Mouse (Mus musculus) hindbrain, embryonic 15.5 days (tissue): ENCODE data around the gene Tbc1d2. TPM values are rescaled to one million over a fixed set of nuclear protein-coding genes. Genes with fewer than 3 reads are reported as not detected.

Source experiments
- ATAC-seq: fragments of 200-750 bp; cut with Nextera tagmentation; 2 replicates; pipeline ENCODE4 v1.8.0; 2017; ENCODE audit warnings: low read depth, moderate number of reproducible peaks, moderate TSS enrichment; ENCODE audit not compliant: low FRiP score
- H3K27ac ChIP-seq: fragments of 300-500 bp; sonication (generic); replicated peaks from 2 replicates; pipeline ENCODE4 v1.5.1; 2015; ENCODE audit warnings: mild to moderate bottlenecking, inconsistent platforms
- H3K27me3 ChIP-seq: fragments of 300-500 bp; sonication (generic); 2 replicates; pipeline ENCODE4 v1.6.1; 2015; ENCODE audit warnings: control low read depth, inconsistent platforms
- H3K36me3 ChIP-seq: fragments of 300-500 bp; sonication (generic); 2 replicates; pipeline ENCODE4 v1.6.1; 2015; ENCODE audit warnings: control low read depth, inconsistent platforms
- H3K4me1 ChIP-seq: fragments of 300-500 bp; sonication (generic); replicated peaks from 2 replicates; pipeline ENCODE4 v1.6.1; 2015; ENCODE audit warnings: control low read depth, inconsistent platforms
- H3K4me2 ChIP-seq: fragments of 300-500 bp; sonication (generic); 2 replicates; pipeline ENCODE4 v1.6.1; 2015; ENCODE audit warnings: moderate library complexity, mild to moderate bottlenecking, inconsistent platforms
- H3K4me3 ChIP-seq: fragments of 300-500 bp; sonication (generic); 2 replicates; pipeline ENCODE4 v1.5.1; 2015; ENCODE audit warnings: mild to moderate bottlenecking, inconsistent platforms
- H3K9ac ChIP-seq: fragments of 300-500 bp; sonication (generic); 2 replicates; pipeline ENCODE4 v1.6.1; 2015; ENCODE audit warnings: inconsistent platforms
- H3K9me3 ChIP-seq: fragments of 300-500 bp; sonication (generic); 2 replicates; pipeline ENCODE4 v1.6.1; 2016; ENCODE audit warnings: control low read depth, inconsistent platforms
- WGBS: fragments of 180-500 bp; shearing (Covaris S2); methylation state at CpG from one replicate; pipeline ENCODE4 v1.1.7; 2015; 5-methylcytosine and 5-hydroxymethylcytosine counted together
- polyA plus RNA-seq: library from polyadenylated mRNA; unstranded; fragments of >200 nt; fragmentation: Nextera tagmentation; extraction: Ambion mirVana; gene quantifications from 2 replicates; pipeline ENCODE4 v1.2.1, GENCODE M21; 2015

Gene Tbc1d2
- polyA plus RNA-seq, 1 experiment from 2014 or later: 0.91 TPM

- H3K9ac ChIP-seq: no peak overlapping the region
- H3K27ac ChIP-seq: no peak overlapping the region
- H3K4me3 ChIP-seq: no peak overlapping the region
- no peak for ATAC-seq
- 86% methylated on average over 4 of the region's 4 CpGs for WGBS
- H3K4me2 ChIP-seq: no peak overlapping the region
- no peaks in the 10 kb centered on the region for H3K27me3 ChIP-seq
- peaks cover 14% of the 10 kb centered on the region; the same call in 1 of the 2 replicates for H3K36me3 ChIP-seq
- peaks cover 5% of the 10 kb centered on the region; the same call in 1 of the 2 replicates for H3K4me1 ChIP-seq
- H3K9me3 ChIP-seq: no peaks in the 10 kb centered on the region
Measured at GRCm38 (mm10) chr4:46572616-46573015, 77.4 kb downstream of the Tbc1d2 start.

- no peaks in the 10 kb centered on the region for H3K9me3 ChIP-seq
- H3K4me2 ChIP-seq: no peak overlapping the region
- 93% methylated on average over 9 of the region's 9 CpGs for WGBS
- peaks cover 5% of the 10 kb centered on the region; the same call in 1 of the 2 replicates for H3K4me1 ChIP-seq
- H3K9ac ChIP-seq: no peak overlapping the region
- ATAC-seq: no peak
- H3K36me3 ChIP-seq: peaks cover 14% of the 10 kb centered on the region; the same call in 1 of the 2 replicates
- H3K27me3 ChIP-seq: no peaks in the 10 kb centered on the region
- no peak overlapping the region for H3K4me3 ChIP-seq
- no peak overlapping the region for H3K27ac ChIP-seq
Measured at GRCm38 (mm10) chr4:46571744-46572143, 78.3 kb downstream of the Tbc1d2 start.

GRCm38 (mm10) chr4:46569671-46570070 lies 80.3 kb downstream of the Tbc1d2 start:
- no peak overlapping the region for H3K9ac ChIP-seq
- H3K4me1 ChIP-seq: peaks cover 5% of the 10 kb centered on the region; the same call in 1 of the 2 replicates
- no peak overlapping the region for H3K4me2 ChIP-seq
- peaks cover 11% of the 10 kb centered on the region; the same call in 1 of the 2 replicates for H3K36me3 ChIP-seq
- no peak overlapping the region for H3K27ac ChIP-seq
- no peak overlapping the region for H3K4me3 ChIP-seq
- H3K27me3 ChIP-seq: no peaks in the 10 kb centered on the region
- no peaks in the 10 kb centered on the region for H3K9me3 ChIP-seq
- peak; percentile 68; the same call in 1 of the 2 replicates for ATAC-seq
- WGBS: 29% methylated on average over 5 of the region's 5 CpGs

- H3K4me3 ChIP-seq: no peak overlapping the region
- H3K4me2 ChIP-seq: no peak overlapping the region
- H3K27ac ChIP-seq: no peak overlapping the region
- 92% methylated on average over 8 of the region's 8 CpGs for WGBS
- H3K9ac ChIP-seq: no peak overlapping the region
- no peaks in the 10 kb centered on the region for H3K27me3 ChIP-seq
- ATAC-seq: no peak
- H3K9me3 ChIP-seq: no peaks in the 10 kb centered on the region
- H3K4me1 ChIP-seq: peaks cover 5% of the 10 kb centered on the region; the same call in 1 of the 2 replicates
- H3K36me3 ChIP-seq: no peaks in the 10 kb centered on the region
Measured at GRCm38 (mm10) chr4:46568169-46568568, 81.8 kb downstream of the Tbc1d2 start.

- Histone ChIP-seq H3K27me3 (no peaks in the 10 kb centered on the region), H3K4me1 (peaks cover 5% of the 10 kb centered on the region; the same call in 1 of the 2 replicates), H3K27ac (no peak overlapping the region), H3K36me3 (no peaks in the 10 kb centered on the region), H3K4me2 (no peak overlapping the region), H3K9me3 (no peaks in the 10 kb centered on the region), H3K4me3 (no peak overlapping the region), H3K9ac (no peak overlapping the region)
- ATAC-seq: no peak
- WGBS: 72% methylated on average over 8 of the region's 8 CpGs
Measured at GRCm38 (mm10) chr4:46566931-46567671, 82.9 kb downstream of the Tbc1d2 start.

GRCm38 (mm10) chr4:46565393-46565955 lies 84.5 kb downstream of the Tbc1d2 start:
- WGBS: 85% methylated on average over 4 of the region's 4 CpGs
- no peaks in the 10 kb centered on the region for H3K9me3 ChIP-seq
- H3K27ac ChIP-seq: no peak overlapping the region
- peaks cover 5% of the 10 kb centered on the region; the same call in 1 of the 2 replicates for H3K4me1 ChIP-seq
- 0 out of 2 replicates have a peak, but pooled peaks cover 1% of the 10 kb centered on the region for H3K36me3 ChIP-seq
- no peak overlapping the region for H3K9ac ChIP-seq
- H3K4me2 ChIP-seq: no peak overlapping the region
- H3K4me3 ChIP-seq: no peak overlapping the region
- no peaks in the 10 kb centered on the region for H3K27me3 ChIP-seq
- no peak for ATAC-seq

GRCm38 (mm10) chr4:46564247-46564646 lies 85.8 kb downstream of the Tbc1d2 start:
- H3K9me3 ChIP-seq: no peaks in the 10 kb centered on the region
- H3K27ac ChIP-seq: no peak overlapping the region
- 0 out of 2 replicates have a peak, but pooled peaks cover 2% of the 10 kb centered on the region for H3K36me3 ChIP-seq
- H3K9ac ChIP-seq: no peak overlapping the region
- H3K27me3 ChIP-seq: no peaks in the 10 kb centered on the region
- 90% methylated on average over 4 of the region's 4 CpGs for WGBS
- H3K4me1 ChIP-seq: no peaks in the 10 kb centered on the region; the same call in 1 of the 2 replicates
- H3K4me2 ChIP-seq: no peak overlapping the region
- ATAC-seq: no peak
- H3K4me3 ChIP-seq: no peak overlapping the region

- Histone ChIP-seq H3K4me3 (no peak overlapping the region), H3K36me3 (0 out of 2 replicates have a peak, but pooled peaks cover 2% of the 10 kb centered on the region), H3K4me1 (no peaks in the 10 kb centered on the region), H3K9ac (no peak overlapping the region), H3K9me3 (no peaks in the 10 kb centered on the region), H3K4me2 (no peak overlapping the region), H3K27ac (no peak overlapping the region), H3K27me3 (no peaks in the 10 kb centered on the region)
- WGBS: 74% methylated on average over 10 of the region's 10 CpGs
- ATAC-seq: no peak
Measured at GRCm38 (mm10) chr4:46563847-46564246, 86.2 kb downstream of the Tbc1d2 start.

- ATAC-seq: no peak
- Histone ChIP-seq H3K4me3 (no peak overlapping the region), H3K9me3 (no peaks in the 10 kb centered on the region), H3K9ac (no peak overlapping the region), H3K36me3 (0 out of 2 replicates have a peak, but pooled peaks cover 2% of the 10 kb centered on the region), H3K4me1 (no peaks in the 10 kb centered on the region), H3K27me3 (no peaks in the 10 kb centered on the region), H3K4me2 (no peak overlapping the region), H3K27ac (no peak overlapping the region)
- WGBS: 97% methylated on average over 14 of the region's 14 CpGs
Measured at GRCm38 (mm10) chr4:46562841-46563240, 87.2 kb downstream of the Tbc1d2 start.

GRCm38 (mm10) chr4:46562037-46562436 lies 88.0 kb downstream of the Tbc1d2 start:
- H3K4me1 ChIP-seq: no peaks in the 10 kb centered on the region
- H3K27ac ChIP-seq: no peak overlapping the region
- H3K4me2 ChIP-seq: no peak overlapping the region
- no peak overlapping the region for H3K4me3 ChIP-seq
- ATAC-seq: no peak
- WGBS: 79% methylated on average over 5 of the region's 5 CpGs
- no peaks in the 10 kb centered on the region for H3K27me3 ChIP-seq
- H3K9me3 ChIP-seq: no peaks in the 10 kb centered on the region
- no peak overlapping the region for H3K9ac ChIP-seq
- 0 out of 2 replicates have a peak, but pooled peaks cover 2% of the 10 kb centered on the region for H3K36me3 ChIP-seq

GRCm38 (mm10) chr4:46560069-46560705 lies 89.8 kb downstream of the Tbc1d2 start:
- 0 out of 2 replicates have a peak, but pooled peaks cover 2% of the 10 kb centered on the region for H3K36me3 ChIP-seq
- no peak for ATAC-seq
- no peak overlapping the region for H3K9ac ChIP-seq
- no peak overlapping the region for H3K4me3 ChIP-seq
- 78% methylated on average over 14 of the region's 14 CpGs for whole genome bisulfite sequencing
- H3K4me1 ChIP-seq: no peaks in the 10 kb centered on the region
- H3K9me3 ChIP-seq: no peaks in the 10 kb centered on the region
- H3K27ac ChIP-seq: no peak overlapping the region
- no peaks in the 10 kb centered on the region for H3K27me3 ChIP-seq
- H3K4me2 ChIP-seq: no peak overlapping the region
